Mouse (Mus musculus) spleen, adult 18-20 months (tissue): ENCODE data around the gene Krt79.
A peak's percentile ranks its signal among the peaks of the same experiment; 100 is the strongest.

Experiments used
- DNase-seq, 2 experiments: peaks; one replicate each; pipeline ENCODE4 v3.0.0; 2022; ENCODE audit warnings: mixed read lengths in 2 of 2

The Krt79 gene

GRCm38 (mm10) chr15:101940274-101940829 is at the start of gene Krt79:
Gene Krt79, minus strand, starts transcription at chr15:101940324.
- DNase-seq, result no peak

- no peak for DNase-seq
Measured at GRCm38 (mm10) chr15:101988714-101989113, 48.6 kb upstream of the Krt79 start.

- DNase-seq, result peak; percentile 54 to 80
Measured at GRCm38 (mm10) chr15:101988119-101988518, 48.0 kb upstream of the Krt79 start.

- no peak for DNase-seq
Measured at GRCm38 (mm10) chr15:101984746-101985145, 44.6 kb upstream of the Krt79 start.

DNA sequence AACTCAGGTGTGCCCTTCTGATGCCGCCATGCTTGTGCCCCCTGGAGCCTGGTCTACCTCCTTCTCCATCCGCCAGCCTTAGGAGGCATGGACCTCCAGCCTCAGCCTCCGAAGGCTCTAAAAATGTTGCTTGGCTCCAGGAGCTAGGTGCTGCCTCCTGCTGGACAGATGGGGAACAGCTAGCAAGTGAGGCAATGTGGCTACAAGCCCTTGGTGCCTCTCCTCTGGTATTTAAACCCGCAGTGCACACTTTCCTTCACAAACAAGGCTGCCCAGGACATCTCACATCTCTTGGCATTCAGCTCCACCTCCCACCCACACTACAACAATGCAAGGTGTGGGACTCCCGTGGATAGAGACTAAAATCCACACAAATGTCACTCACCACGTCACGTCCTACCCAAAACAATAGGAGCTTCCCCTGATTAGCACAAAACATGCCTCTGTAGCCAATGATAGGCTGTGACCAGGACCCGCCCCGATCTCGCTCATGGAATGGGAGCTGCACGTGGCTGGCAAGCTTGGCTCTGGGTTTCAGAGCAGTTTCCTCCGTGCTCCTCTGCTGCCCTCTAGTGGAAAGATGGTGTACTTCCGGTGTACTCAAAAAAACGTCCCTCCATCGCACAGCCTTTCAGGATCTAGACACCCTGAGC is 44.0 kb upstream of the Krt79 start:
- peak; percentile 48 to 78 for DNase-seq

- no peak for DNase-seq
Measured at GRCm38 (mm10) chr15:101983315-101983948, 43.3 kb upstream of the Krt79 start.

GRCm38 (mm10) chr15:101980849-101981248 is 40.7 kb upstream of the Krt79 start:
- no peak for DNase-seq

DNA sequence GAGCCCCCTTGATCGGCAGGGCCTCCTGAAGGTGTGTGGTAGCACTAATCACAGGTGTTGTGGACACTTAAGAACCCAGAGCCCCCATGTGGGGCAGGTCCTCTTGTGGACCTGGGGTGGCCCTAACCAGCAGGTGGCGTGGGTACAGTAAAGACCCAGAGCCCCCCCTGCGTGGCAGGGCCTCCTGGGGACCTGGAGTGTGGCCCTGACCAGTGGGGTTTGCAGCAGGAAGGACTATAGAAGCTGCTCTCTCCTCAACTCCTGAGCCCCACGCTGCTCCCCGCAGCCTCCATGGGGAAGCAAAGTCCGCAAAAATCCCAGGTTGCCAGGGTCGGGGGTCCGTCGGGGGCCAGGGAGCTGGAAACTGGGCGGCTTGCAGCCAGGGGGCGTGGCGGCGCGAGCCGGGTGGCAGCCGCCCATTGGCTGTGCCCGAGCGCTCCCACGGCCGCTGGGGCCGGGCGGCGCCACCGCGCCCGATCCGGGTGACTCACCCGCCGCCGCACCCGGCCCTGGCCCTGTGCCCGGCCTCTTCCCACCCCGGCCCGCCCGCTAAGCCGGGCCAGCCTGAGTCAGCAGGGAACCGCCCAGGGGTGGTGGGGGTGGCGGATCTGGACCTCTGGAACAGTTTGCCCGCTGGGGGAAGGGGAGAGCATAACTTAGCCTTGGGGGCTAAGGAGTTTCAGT is 37.1 kb upstream of the Krt79 start:
- DNase-seq, result peak; percentile 56 to 60

DNA sequence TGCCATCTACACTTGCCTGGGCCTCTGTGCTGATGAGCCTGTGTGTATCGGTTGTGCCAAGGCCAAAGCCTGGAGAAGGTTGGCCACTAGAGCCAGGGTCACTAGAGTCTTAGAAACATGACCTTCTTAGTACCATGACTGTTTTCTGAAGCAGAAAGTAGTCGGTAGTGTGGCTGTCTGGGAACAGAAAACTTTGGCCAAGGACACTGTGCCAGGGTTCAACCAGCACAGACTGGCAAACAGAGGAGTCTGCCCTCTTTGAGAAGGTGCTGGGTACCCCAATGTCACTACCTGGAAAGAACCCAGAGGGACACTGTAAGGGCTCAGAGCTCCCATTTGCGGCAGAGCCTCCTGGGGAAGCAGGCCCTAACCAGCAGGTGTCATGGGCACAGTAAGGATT is 36.5 kb upstream of the Krt79 start:
- DNase-seq, result no peak

DNA sequence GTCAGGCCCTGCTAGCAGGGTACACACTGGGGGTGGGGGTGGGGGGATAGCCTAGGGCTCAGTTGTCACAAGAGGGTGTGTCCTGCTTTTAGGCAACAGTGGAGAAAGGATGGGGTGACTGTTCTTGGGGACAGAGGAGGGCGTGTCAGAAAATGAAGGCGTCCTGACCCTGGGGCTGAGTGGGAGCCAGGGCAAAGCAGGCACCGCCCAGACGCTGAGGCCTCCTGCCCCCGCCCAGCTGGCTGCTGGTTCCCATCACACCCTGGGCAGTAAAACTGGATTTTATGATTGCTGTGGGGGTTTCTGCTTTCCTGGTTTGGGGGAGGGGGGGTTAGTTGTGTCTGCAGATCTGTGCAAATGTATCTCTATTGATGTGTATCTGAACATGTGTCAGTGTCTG is 35.9 kb upstream of the Krt79 start:
- no peak for DNase-seq

DNA sequence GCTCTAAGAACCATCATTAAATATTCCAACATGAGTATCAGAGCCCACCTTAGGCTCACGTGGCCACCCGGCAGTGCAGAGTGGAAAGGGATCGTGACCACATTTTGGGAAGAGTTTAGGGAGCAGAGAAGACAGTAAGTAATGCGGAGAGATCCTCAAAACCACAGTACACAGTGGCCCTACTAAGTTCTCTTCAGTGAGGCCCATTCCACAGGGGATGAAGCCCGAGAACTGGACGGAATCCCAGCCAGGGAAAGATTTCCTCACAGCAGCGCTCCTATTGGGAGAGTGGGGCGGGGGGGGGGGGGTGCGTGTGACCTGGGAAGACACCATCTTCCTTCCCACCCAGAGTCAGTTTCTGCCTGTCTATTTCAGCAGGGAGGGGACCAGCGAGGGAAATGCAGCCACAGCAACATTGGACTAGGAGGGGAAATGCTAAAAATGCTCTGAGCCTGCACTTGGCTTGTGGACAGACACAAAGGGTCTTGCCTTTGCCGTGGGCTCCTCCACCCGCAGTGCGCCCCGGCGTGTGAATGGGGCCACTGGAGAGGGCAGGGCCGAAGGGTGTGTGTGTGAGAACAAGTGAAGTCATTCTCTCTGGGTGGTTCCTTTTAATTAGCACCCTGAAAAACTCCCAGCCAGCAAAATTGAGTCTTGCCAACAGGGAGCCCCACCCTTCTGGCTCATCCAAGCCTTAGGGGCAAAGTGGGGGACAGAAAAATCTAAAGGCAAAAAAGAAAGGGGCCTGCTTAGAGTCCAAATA is 34.1 kb upstream of the Krt79 start:
- DNase-seq, result no peak

- peak; percentile 57 to 77 for DNase-seq
Measured at GRCm38 (mm10) chr15:101973414-101974077, 33.4 kb upstream of the Krt79 start.

GRCm38 (mm10) chr15:101970536-101970935 is 30.4 kb upstream of the Krt79 start:
- DNase-seq, result no peak

GRCm38 (mm10) chr15:101966808-101967207 is 26.7 kb upstream of the Krt79 start:
- DNase-seq, result no peak

DNA sequence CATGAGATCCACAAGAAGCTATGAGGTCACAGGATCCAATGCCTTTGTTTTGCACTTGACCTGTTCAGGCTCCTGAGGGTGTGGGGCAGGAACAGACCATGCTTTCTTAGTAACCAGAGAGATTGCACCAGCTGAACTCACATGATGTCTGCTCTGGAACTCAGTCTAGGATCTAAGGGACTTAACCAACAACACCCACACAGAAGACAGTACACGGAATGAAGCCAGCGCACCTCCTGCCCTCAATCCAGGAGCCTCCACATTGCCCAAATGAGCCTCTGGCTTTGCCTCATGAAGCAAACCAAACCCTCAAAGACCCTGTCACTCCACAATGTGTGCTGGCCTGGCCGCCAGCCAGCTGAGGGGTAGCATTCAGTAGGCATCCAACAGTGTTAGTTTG is 18.8 kb upstream of the Krt79 start:
- no peak for DNase-seq

DNA sequence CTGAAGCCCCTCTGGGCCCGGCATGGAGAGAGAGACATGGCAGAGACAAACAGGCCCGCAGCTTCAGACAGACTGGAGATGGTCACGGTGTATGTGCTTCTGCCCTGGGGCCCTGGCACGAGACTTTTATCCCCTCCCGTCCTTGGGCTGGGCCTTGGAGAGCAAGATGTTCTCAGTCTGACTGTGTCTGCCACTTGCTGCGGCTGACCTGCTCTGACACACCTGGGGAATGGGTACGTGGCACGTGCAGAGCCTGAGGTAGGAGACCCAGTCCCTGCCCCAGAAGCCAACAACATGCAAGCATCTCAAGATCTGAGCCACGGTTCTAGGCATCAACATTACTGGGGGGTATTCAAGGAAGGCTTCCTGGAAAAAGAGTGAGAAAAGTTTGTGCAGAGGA is 14.1 kb upstream of the Krt79 start, which contains the start of gene Krt78:
Krt78 (minus strand) TSS at position 101 of the 400 bp plus-strand sequence.
- no peak for DNase-seq

- DNase-seq, result no peak
Measured at GRCm38 (mm10) chr15:101952733-101953474, 12.8 kb upstream of the Krt79 start.

DNA sequence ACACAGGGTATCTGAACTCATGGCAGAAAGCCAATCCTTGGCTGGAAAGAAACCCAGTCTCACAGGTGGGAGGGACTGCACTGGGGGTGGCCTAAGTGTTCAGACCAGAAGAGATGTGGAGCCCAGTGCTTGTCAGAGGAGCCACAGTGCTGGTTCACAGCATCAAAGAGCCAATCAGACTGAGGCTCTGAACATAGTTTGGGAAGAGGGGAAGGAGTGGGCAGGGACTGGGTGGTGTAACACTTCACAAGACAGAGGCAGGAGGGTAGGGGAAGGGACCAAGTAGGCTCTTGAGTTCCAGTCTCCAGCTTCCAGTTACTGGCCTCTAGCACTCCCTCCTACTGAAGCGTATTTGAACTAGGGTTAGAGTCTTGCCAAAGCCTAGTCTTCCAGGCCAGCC is 5.3 kb upstream of the Krt79 start:
- DNase-seq, result no peak

GRCm38 (mm10) chr15:101941948-101942347 is 1.8 kb upstream of the Krt79 start:
- DNase-seq, result no peak

DNA sequence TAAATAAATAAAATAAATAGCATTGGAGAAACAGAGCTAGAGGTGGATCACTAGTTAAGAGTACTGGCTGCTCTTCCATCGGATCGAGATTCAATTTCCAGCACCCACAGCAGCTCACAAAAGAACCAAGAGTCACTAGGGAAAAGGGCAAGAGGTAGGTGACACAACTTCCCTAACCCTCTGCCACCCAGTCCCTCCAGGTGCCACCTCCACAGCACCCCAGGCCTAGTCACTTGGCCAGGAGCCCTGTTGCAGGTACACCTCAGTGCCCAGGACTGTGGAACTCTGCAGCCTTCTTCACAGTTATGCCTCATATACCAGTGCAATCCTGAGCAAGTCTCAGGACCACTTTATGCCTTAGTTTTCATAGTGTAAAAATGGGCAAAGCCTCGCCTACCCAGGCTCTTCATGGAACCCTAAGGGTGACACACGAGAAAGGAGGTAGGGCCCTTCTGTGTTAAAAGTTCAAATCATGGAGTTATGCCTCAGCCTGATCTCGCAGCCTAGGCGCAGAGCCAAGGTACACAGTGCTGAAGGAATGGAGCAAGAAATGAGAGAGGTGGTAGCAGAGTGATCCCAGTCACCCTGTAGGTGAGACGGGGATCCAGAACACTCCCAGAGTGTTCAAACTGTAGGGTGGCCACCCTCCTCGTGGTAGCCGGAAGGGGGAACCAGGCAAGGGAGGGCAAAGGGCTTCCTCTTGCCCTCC is 1.4 kb downstream of the Krt79 start:
- no peak for DNase-seq

DNA sequence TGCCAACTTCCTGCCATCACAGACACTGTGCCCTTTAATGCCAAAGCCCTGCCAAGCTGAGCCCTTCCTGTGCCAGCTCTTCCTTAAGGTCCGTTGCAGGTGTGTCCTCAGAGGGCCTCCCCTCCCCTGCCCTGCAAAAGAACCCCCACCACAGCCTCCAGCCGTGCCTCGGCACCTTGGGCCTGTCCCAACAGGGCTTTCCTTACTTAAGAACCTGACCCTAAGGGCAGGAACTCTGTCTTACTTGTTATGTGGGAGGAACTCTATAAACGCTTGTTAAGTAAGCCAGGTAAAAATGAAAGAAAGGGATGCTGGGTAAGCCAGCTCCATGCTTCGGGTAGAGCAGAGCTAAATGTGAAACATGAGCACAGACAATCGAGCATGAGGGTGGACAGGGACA is 7.1 kb downstream of the Krt79 start:
- no peak for DNase-seq
